Mouse (Mus musculus) megakaryocyte, embryonic 14.5 days (primary cell): ENCODE measurements around the gene Btbd35f8.
"Not testable (repeated sequence)": the region's sequence is repeated elsewhere in the genome, so short reads cannot be mapped to it uniquely, and the experiment has no call there.

Source experiments
- FLI1 ChIP-seq: IDR thresholded peaks from 2 replicates; pipeline ENCODE4 v1.6.1; 2012; ENCODE audit warnings: low read length, inconsistent platforms, mixed read lengths
- GATA1 ChIP-seq: IDR thresholded peaks from 3 replicates; pipeline ENCODE4 v1.6.1; 2012; ENCODE audit warnings: mixed read lengths, low read length, inconsistent platforms, borderline replicate concordance

- TF ChIP-seq GATA1, FLI1: not testable (repeated sequence)
Measured at GRCm38 (mm10) chrX:34450224-34450623, at the start of gene Btbd35f8.
